Mouse (Mus musculus): ENCODE data around the gene Aox3. TPM values are rescaled to one million over a fixed set of nuclear protein-coding genes. Genes with fewer than 3 reads are reported as not detected.

The Aox3 gene
- polyA plus RNA-seq, 1 experiment from 2014 or later: 0.23 TPM

GRCm38 (mm10) chr1:58197023-58197422 lies 84.1 kb downstream of the Aox3 start:
- Histone ChIP-seq H3K4me3 (ENCODE audit: low read depth, low read length) (no peak overlapping the region), H3K9me3 (replicated peaks; ENCODE audit: control insufficient read depth, low read length, poor library complexity, severe bottlenecking) (no peaks in the 10 kb centered on the region), H3K4me1 (ENCODE audit: control insufficient read depth, insufficient read depth, low read length) (no peaks in the 10 kb centered on the region), H3K36me3 (ENCODE audit: control insufficient read depth, insufficient read depth, low read length) (no peaks in the 10 kb centered on the region), H3K27me3 (ENCODE audit: control insufficient read depth, insufficient read depth, low read depth, low read length) (no peaks in the 10 kb centered on the region), H3K4me2 (ENCODE audit: low read length) (no peak overlapping the region), H3K9ac (ENCODE audit: low read depth, low read length) (no peak overlapping the region), H3K27ac (ENCODE audit: low read length) (no peak overlapping the region)
- ATAC-seq: no peak
- 80% methylated on average over 9 of the region's 9 CpGs for WGBS

DNA sequence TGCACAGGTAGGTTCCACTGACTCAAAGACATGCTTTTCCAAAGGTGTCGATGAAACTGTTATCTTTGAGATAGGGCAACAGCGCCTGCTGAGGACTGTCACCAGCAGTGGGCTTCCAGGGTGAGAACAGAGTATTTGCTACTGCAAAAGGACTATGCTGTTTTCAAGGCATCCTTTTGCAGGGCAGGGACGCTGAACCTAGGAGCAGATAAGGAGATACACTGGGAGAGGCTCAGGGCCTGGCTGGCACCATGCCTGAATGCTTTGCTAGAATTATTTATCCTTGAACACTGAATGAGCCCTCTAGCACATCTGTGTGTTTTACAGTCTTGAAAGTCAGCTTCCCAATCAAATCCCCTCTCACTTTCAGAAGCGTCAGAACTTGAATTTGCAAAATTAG lies 85.5 kb downstream of the Aox3 start:
- no peaks in the 10 kb centered on the region for H3K9me3 ChIP-seq (replicated peaks; ENCODE audit: control insufficient read depth, low read length, poor library complexity, severe bottlenecking)
- H3K4me2 ChIP-seq (ENCODE audit: low read length): no peak overlapping the region
- H3K27me3 ChIP-seq (ENCODE audit: control insufficient read depth, insufficient read depth, low read depth, low read length): no peaks in the 10 kb centered on the region
- WGBS: 77% methylated on average over 4 of the region's 4 CpGs
- H3K9ac ChIP-seq (ENCODE audit: low read depth, low read length): no peak overlapping the region
- no peak for ATAC-seq
- H3K36me3 ChIP-seq (ENCODE audit: control insufficient read depth, insufficient read depth, low read length): no peaks in the 10 kb centered on the region
- H3K4me3 ChIP-seq (ENCODE audit: low read depth, low read length): no peak overlapping the region
- no peaks in the 10 kb centered on the region for H3K4me1 ChIP-seq (ENCODE audit: control insufficient read depth, insufficient read depth, low read length)
- no peak overlapping the region for H3K27ac ChIP-seq (ENCODE audit: low read length)

GRCm38 (mm10) chr1:58210203-58210602 lies 97.3 kb downstream of the Aox3 start, which contains the start of gene Aox4:
TSS of gene Aox4 (plus strand) at chr1:58210397.
- H3K27ac ChIP-seq (ENCODE audit: low read length): no peak within 1 kb of the TSS
- no peaks in the 10 kb centered on the region for H3K27me3 ChIP-seq (ENCODE audit: control insufficient read depth, insufficient read depth, low read depth, low read length)
- no peaks in the 10 kb centered on the region for H3K36me3 ChIP-seq (ENCODE audit: control insufficient read depth, insufficient read depth, low read length)
- H3K4me3 ChIP-seq (ENCODE audit: low read depth, low read length): no peak within 1 kb of the TSS
- WGBS: 84% methylated on average over 17 of the region's 17 CpGs
- H3K4me1 ChIP-seq (ENCODE audit: control insufficient read depth, insufficient read depth, low read length): no peaks in the 10 kb centered on the region
- H3K9me3 ChIP-seq (replicated peaks; ENCODE audit: control insufficient read depth, low read length, poor library complexity, severe bottlenecking): no peaks in the 10 kb centered on the region
- ATAC-seq: no peak
- no peak within 1 kb of the TSS for H3K4me2 ChIP-seq (ENCODE audit: low read length)
- H3K9ac ChIP-seq (ENCODE audit: low read depth, low read length): no peak within 1 kb of the TSS

- H3K4me3 ChIP-seq (ENCODE audit: low read depth, low read length): no peak overlapping the region
- H3K4me1 ChIP-seq (ENCODE audit: control insufficient read depth, insufficient read depth, low read length): no peaks in the 10 kb centered on the region
- no peak overlapping the region for H3K4me2 ChIP-seq (ENCODE audit: low read length)
- no peaks in the 10 kb centered on the region for H3K36me3 ChIP-seq (ENCODE audit: control insufficient read depth, insufficient read depth, low read length)
- H3K27ac ChIP-seq (ENCODE audit: low read length): no peak overlapping the region
- no peak overlapping the region for H3K9ac ChIP-seq (ENCODE audit: low read depth, low read length)
- H3K9me3 ChIP-seq (replicated peaks; ENCODE audit: control insufficient read depth, low read length, poor library complexity, severe bottlenecking): no peaks in the 10 kb centered on the region
- WGBS: 90% methylated on average over 7 of the region's 7 CpGs
- ATAC-seq: no peak
- H3K27me3 ChIP-seq (ENCODE audit: control insufficient read depth, insufficient read depth, low read depth, low read length): no peaks in the 10 kb centered on the region
Measured at GRCm38 (mm10) chr1:58212805-58213204, 99.9 kb downstream of the Aox3 start.

DNA sequence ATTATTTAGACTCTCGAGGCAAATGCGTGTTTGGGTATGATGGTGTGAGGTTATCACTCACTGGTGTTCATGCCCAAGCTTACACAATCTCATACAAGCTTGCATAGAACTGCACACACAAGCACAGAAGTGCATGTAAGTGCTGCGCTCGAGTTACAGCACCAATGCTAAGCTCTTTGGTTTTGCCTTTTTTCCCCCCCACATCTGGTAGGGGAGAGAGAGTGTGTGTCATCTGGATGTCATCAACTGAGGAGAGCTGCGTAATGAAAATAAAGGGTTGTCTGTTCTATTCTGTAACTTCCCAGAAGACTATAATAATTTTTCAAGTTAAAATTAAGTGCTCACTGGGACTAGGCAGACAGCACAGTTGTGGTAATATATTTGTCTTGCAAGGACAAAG lies 100.9 kb downstream of the Aox3 start:
- 92% methylated on average over 5 of the region's 5 CpGs for WGBS
- no peak for ATAC-seq

DNA sequence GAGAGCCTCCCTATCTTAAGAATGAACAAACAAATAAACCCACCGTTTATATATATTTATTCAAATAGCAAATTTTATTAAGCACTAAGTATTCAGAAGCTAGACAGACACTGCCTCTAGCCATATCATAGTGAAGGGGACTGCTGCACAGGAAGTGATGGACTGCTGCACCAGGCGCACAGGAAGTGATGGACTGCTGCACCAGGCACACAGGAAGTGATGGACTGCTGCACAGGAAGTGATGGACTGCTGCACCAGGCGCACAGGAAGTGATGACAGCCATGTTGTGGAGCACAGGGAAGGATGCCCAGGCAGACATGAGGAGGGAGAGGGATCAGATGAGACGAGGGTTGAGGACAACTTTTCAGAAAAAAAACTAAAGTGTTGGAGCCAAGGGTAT lies 102.4 kb downstream of the Aox3 start:
- no peak overlapping the region for H3K4me3 ChIP-seq (ENCODE audit: low read depth, low read length)
- no peak for ATAC-seq
- no peaks in the 10 kb centered on the region for H3K9me3 ChIP-seq (replicated peaks; ENCODE audit: control insufficient read depth, low read length, poor library complexity, severe bottlenecking)
- no peaks in the 10 kb centered on the region for H3K27me3 ChIP-seq (ENCODE audit: control insufficient read depth, insufficient read depth, low read depth, low read length)
- no peak overlapping the region for H3K4me2 ChIP-seq (ENCODE audit: low read length)
- no peak overlapping the region for H3K9ac ChIP-seq (ENCODE audit: low read depth, low read length)
- H3K4me1 ChIP-seq (ENCODE audit: control insufficient read depth, insufficient read depth, low read length): no peaks in the 10 kb centered on the region
- no peaks in the 10 kb centered on the region for H3K36me3 ChIP-seq (ENCODE audit: control insufficient read depth, insufficient read depth, low read length)
- H3K27ac ChIP-seq (ENCODE audit: low read length): no peak overlapping the region
- WGBS: 92% methylated on average over 4 of the region's 4 CpGs

More for the DNA sequence above, 100.9 kb downstream of the Aox3 start:
- H3K4me1 ChIP-seq (ENCODE audit: control insufficient read depth, insufficient read depth, low read length): no peaks in the 10 kb centered on the region
- H3K27ac ChIP-seq (ENCODE audit: low read length): no peak overlapping the region
- H3K9ac ChIP-seq (ENCODE audit: low read depth, low read length): no peak overlapping the region
- no peaks in the 10 kb centered on the region for H3K27me3 ChIP-seq (ENCODE audit: control insufficient read depth, insufficient read depth, low read depth, low read length)
- H3K4me3 ChIP-seq (ENCODE audit: low read depth, low read length): no peak overlapping the region
- H3K4me2 ChIP-seq (ENCODE audit: low read length): no peak overlapping the region
- no peaks in the 10 kb centered on the region for H3K9me3 ChIP-seq (replicated peaks; ENCODE audit: control insufficient read depth, low read length, poor library complexity, severe bottlenecking)
- no peaks in the 10 kb centered on the region for H3K36me3 ChIP-seq (ENCODE audit: control insufficient read depth, insufficient read depth, low read length)

DNA sequence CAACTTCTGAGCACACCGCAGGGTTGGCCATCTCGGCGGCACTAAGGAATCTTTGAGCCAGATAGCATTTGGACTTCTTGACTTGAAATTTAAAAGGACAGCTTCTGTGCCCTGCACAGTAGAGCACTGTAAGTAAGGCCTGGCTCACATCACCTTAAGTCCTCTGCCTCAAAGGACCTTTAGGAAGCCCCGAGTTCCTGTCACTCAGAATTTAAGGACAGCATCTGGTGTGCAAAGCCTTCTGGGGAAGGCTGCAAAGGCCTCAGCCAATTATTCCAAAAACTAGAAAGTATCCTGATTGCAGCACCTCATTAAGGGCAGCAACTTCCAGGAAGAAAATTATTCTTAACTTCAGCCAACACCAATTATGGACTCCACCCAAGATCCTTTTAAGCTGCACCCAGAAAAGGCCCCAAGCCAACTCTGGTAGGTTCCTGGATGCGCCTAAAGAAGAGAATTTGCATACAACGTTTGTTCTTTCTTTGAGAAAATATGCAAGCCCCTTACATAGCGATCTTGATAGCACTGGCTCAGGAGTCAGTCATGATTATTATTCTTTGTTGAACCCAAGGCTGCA lies 103.1 kb downstream of the Aox3 start:
- no peaks in the 10 kb centered on the region for H3K27me3 ChIP-seq (ENCODE audit: control insufficient read depth, insufficient read depth, low read depth, low read length)
- no peaks in the 10 kb centered on the region for H3K9me3 ChIP-seq (replicated peaks; ENCODE audit: control insufficient read depth, low read length, poor library complexity, severe bottlenecking)
- no peak overlapping the region for H3K27ac ChIP-seq (ENCODE audit: low read length)
- no peaks in the 10 kb centered on the region for H3K4me1 ChIP-seq (ENCODE audit: control insufficient read depth, insufficient read depth, low read length)
- no peak overlapping the region for H3K9ac ChIP-seq (ENCODE audit: low read depth, low read length)
- H3K4me2 ChIP-seq (ENCODE audit: low read length): no peak overlapping the region
- no peaks in the 10 kb centered on the region for H3K36me3 ChIP-seq (ENCODE audit: control insufficient read depth, insufficient read depth, low read length)
- no peak overlapping the region for H3K4me3 ChIP-seq (ENCODE audit: low read depth, low read length)
- ATAC-seq: 0 out of 2 replicates have a peak, but pooled peaks have one; percentile 28
- WGBS: 85% methylated on average over 7 of the region's 7 CpGs

DNA sequence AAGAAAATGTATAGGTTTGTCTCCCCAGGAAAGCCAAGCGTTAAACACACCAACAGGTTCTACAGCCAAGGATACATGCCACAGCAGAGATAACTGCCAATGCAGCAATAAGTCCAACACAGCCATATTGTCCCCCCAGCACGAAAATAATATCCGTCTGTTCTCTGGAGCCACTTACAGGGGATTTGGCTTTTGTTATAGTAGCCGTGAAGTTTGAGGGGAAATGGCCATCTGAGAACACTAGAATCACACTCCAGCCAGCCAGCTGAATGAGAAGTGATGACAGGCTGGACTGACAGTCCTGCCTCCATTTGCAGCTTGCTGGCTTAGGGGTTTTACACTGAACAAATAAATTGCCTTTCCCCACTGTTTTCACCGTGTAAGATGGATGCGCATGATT lies 108.1 kb downstream of the Aox3 start:
- Histone ChIP-seq H3K36me3 (ENCODE audit: control insufficient read depth, insufficient read depth, low read length) (no peaks in the 10 kb centered on the region), H3K4me2 (ENCODE audit: low read length) (no peak overlapping the region), H3K27ac (ENCODE audit: low read length) (no peak overlapping the region), H3K9ac (ENCODE audit: low read depth, low read length) (no peak overlapping the region), H3K4me3 (ENCODE audit: low read depth, low read length) (no peak overlapping the region), H3K9me3 (replicated peaks; ENCODE audit: control insufficient read depth, low read length, poor library complexity, severe bottlenecking) (no peaks in the 10 kb centered on the region), H3K27me3 (ENCODE audit: control insufficient read depth, insufficient read depth, low read depth, low read length) (no peaks in the 10 kb centered on the region), H3K4me1 (ENCODE audit: control insufficient read depth, insufficient read depth, low read length) (0 out of 2 replicates have a peak, but pooled peaks cover 2% of the 10 kb centered on the region)
- WGBS: 74% methylated on average over 6 of the region's 6 CpGs
- ATAC-seq: no peak

- H3K27ac ChIP-seq (ENCODE audit: low read length): no peak overlapping the region
- no peaks in the 10 kb centered on the region for H3K36me3 ChIP-seq (ENCODE audit: control insufficient read depth, insufficient read depth, low read length)
- 85% methylated on average over 5 of the region's 5 CpGs for WGBS
- no peak for ATAC-seq
- H3K9ac ChIP-seq (ENCODE audit: low read depth, low read length): no peak overlapping the region
- H3K4me1 ChIP-seq (ENCODE audit: control insufficient read depth, insufficient read depth, low read length): 0 out of 2 replicates have a peak, but pooled peaks cover 2% of the 10 kb centered on the region
- H3K4me3 ChIP-seq (ENCODE audit: low read depth, low read length): no peak overlapping the region
- H3K9me3 ChIP-seq (replicated peaks; ENCODE audit: control insufficient read depth, low read length, poor library complexity, severe bottlenecking): no peaks in the 10 kb centered on the region
- no peaks in the 10 kb centered on the region for H3K27me3 ChIP-seq (ENCODE audit: control insufficient read depth, insufficient read depth, low read depth, low read length)
- H3K4me2 ChIP-seq (ENCODE audit: low read length): no peak overlapping the region
Measured at GRCm38 (mm10) chr1:58221879-58222278, 108.9 kb downstream of the Aox3 start.
